Mouse (Mus musculus): ENCODE data around the gene Phc2.

Phc2 gene

DNA sequence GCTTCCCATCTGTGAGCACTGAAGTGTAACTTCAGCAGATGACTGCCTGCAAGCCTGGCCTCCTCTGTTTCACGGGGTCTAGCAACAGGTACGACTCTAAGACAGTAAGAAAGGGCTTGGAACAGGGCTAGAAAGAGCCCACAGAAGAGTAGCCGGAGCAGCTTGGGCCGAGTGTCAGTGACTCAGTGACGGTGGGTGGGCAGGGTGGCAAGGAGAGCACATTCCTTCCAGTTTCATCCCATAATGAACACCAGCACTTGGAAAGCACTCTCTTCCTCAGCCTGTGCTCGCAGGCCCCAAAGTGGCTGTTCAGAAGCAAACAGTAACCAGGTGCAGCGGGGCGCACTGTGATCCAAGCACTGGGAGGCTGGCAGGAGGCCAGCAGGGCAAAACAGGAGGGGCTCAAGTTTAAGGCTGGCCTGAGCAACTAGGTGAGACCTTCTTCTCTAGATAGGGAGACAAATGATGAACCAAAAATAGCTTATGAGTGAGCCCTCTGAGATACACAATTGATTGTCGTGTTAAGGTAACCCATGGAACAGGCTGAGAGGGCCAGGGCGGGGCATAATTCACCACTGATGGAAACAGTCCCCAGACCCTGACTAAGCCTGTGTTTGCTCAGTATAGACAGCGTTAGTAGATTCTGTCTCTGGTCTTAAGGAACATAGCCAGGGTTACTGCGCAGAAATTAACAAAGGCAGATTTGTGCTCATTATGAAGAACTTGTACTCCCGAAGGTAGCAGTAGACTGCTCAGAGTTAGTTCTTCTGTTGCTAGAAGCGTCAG is 83.5 kb downstream of the Phc2 start:
- in situ Hi-C loops (cut with MboI, MseI), result loop anchor here (10.0 kb wide), 1 partner anchor 937 kb away; the partner anchor contains the start of gene Kpna6

DNA sequence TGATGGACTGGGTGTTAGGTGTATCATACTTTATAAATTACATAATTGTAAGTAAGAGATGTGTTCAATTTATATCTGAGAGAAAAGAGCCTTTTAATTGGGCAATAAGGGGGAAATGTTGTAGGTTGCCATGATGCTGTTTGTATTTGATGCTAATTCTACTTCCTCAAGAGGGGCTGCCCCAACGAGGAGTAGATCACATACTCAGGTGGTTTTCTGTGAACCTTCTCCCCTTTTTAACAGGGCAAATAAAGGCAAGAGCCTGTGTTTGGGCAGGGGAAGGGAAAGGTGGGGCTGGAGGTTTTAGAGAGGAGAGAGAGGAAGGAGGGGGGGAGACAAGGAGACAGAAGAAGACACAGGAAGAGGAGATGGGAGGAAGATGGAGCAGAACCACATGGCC is 86.4 kb downstream of the Phc2 start:
- in situ Hi-C loops (cut with MboI, MseI), result no loop called here

DNA sequence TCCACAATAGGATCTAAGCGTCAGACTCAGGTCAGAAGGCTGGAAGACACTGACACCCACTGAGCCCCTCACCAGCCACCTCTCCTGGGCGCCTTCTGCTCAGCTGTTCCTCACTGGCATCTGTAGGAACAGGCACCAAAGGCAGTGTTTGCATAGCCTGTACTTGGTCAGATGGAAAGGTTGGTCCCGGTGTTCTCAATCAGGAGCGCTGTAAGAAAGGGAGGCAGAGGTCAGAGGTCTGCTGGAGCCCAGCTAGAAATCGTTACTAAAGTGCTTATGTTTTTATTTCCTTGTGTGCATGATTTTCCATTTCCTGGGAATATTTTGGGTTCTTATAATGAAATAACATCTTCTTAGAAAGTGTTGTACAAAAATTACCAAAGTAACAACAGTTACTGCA is 87.4 kb downstream of the Phc2 start:
- in situ Hi-C loops (cut with MboI, MseI), result no loop called here

DNA sequence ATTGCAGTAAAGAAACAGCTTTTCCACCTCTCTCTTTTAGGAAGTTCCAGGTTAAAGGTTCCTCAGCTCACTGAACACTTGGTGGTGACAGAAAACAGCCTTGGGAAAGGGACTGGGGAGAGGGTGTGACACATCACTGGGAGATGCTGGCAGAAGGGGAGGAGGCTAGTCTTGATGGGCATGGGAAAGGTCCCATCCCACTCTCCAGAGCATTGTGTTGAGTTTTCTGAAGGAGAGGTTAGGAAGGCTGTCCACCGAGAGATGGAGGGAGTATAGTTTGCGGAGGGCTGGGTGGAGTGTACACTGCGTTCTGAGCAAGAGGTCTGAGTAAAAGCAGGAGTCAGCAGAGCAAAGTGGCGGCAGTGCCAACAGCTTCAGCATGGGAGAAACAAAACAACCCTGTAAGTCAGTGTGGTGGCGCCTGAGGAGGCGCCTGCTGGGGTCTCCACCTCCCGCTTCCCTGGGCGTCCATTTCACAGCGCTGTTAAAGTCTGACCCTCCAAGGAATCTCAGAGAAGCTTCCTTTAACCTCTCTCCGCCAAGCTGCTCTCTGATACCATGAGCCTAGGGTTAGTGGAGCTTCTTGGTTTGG is 88.0 kb downstream of the Phc2 start:
- in situ Hi-C loops (cut with MboI, MseI), result no loop called here

DNA sequence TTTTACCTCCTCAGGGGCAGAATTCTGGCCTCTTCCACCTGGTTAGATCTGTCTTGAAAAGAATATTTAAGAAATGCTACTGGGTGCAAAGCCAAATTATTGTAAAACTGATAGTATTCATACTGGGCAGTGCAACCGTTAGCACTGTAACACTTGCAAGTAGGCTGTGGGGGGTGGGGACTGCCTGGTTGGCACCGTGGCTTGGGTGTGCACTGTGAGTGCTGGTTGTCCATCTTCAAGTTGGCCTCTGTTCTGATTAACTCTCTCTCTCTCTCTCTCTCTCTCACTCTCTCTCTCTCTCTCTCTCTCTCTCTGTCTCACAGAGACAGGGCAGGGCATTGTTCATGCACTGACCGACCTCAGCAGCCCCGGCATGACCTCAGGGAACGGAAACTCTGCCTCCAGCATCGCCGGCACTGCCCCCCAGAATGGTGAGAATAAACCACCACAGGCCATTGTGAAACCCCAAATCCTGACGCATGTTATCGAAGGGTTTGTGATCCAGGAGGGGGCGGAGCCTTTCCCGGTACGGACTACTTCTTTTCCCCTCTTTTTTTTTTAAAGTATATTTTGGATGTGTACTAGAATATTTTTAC is 88.6 kb downstream of the Phc2 start:
- in situ Hi-C loops (cut with MboI, MseI), result no loop called here

DNA sequence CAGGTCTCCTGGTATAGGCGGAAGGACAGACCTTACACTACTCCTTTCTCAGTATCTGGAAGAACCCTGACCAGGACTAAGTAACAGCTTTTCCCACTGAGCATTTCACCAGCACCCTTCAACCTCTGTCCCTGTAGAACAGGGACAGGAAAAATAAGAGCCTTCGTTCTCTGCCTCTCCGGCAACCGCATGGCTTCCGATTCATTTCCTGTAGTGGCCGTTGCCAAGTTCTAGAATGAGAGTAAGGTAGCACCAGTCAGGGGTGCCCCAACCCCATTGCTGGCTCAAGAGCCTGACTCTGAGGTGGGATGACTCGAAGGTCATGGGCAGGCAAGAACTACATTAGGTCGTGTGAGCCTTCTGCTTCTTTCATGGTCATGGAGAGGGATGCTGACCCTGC is 90.7 kb downstream of the Phc2 start:
- in situ Hi-C loops (cut with MboI, MseI), result no loop called here

DNA sequence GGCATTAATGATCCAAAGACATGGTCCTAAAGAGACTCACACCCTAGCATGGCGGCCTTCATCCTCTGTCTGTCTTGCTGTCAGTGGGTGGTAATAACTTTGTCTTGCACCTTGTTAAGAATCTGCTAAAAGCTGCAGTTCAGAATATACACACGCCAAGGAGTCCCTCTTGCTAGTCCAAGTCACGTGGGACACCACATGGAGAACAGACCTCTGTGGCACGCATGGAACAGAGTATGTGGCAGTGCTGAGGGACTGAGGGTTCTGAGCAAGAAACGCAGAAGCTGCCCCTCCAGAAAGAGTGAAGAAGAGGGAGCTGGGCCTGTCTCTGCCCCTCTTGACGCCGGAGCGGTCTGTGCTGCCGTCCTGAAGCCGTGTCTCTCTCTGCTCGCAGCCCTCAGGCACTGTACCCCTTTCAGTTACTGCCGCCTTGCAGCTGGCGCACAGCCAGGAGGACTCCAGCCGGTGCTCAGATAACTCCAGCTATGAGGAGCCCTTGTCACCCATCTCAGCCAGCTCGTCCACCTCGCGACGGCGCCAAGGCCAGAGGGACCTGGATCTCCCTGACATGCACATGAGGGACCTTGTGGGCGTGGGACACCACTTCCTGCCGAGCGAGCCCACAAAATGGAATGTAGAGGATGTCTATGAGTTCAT is 93.2 kb downstream of the Phc2 start:
- in situ Hi-C loops (cut with MboI, MseI), result no loop called here

DNA sequence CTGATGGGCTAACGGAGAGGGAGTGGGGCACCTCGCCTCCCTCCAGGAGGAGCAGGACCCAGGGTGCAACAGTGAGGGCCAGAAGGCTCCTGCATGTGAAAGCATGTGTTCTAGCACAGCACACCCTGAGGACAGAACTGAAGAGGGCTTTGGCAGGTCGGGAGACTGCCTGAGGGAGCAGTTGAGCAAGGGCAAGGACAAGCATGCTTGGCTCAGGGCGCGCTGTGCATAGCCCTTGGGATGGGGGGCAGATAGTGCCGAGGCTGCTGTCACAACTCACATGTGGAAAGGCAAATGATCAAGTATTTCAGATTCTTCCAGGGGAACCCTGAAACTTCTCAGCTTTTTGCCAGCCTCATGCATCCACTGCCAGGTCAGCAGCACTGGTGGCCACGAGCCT is 93.8 kb downstream of the Phc2 start:
- in situ Hi-C loops (cut with MboI, MseI), result no loop called here

DNA sequence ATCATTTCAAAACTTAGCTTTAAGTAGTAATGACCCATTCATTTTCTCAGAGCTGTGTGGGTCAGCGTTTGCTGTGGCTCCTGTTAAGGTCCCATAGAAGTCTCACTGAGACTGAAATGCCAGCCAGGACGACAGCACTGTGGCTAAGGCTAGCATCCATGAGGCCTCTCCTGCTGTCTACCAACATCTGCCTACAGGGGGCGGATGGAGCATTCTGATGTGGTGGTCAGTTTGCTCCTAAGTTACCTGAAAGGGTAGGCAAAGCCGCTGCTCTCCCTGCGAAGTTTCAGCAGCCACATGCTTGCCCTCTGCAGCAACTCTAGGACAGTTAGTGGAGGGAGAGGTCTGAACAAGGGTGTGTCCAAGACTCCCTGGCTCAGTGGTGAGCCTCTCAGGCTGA is 96.5 kb downstream of the Phc2 start:
- in situ Hi-C loops (cut with MboI, MseI), result no loop called here

DNA sequence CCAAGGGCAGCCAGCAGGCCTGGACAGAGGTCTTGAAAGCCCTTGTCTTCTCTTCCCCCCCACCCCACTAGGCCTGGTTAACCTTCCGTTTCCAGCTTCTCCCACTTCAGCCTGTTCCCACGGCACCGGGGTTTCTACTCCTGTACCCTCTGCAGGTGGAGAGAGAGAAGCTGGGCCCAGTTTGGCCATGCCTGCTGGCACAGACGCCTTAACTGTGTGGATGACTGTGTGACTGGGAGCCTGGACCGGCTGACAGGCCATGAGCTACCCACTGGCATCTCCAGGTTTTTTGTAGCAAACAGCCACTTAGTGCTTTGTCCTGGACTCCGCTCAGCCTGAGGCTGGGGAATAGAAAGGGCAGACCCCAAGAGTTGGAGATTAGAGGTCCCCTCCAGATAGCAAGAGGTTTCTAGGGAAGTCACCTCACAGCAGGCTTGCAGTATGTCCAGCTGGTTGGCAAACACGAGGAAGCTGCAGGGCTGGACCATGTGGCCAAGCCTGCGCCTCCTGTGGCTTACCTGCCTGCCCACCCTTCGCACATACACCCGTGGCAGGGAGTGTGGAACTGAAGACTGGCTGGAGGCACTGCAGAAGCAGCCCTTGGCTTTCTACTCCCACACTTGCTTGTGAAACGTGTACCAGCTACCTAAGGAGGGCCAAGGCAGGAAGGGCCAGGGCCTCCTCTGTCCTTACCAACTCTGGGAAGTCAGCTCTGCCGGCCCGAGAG is 97.7 kb downstream of the Phc2 start:
- in situ Hi-C loops (cut with MboI, MseI), result no loop called here

DNA sequence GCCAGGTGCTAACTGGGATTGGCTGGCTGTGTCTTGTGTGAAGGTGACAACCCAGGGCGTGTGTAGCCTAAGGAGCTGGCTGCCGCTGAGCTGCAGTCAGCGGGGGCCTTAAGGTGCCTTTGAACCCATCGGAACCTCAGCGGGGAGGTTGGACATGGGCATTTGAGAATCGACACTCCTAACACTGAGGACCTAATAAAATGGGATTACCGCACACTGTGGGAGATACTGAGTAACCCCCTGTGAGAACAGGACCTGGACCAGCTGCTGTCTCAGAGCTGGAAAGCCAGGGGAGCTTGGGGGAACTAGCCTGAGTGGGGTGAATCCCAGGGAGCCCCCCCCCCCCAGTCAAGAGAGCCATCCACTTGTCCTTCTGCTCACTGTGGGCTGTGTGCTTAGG is 99.1 kb downstream of the Phc2 start:
- in situ Hi-C loops (cut with MboI, MseI), result no loop called here

DNA sequence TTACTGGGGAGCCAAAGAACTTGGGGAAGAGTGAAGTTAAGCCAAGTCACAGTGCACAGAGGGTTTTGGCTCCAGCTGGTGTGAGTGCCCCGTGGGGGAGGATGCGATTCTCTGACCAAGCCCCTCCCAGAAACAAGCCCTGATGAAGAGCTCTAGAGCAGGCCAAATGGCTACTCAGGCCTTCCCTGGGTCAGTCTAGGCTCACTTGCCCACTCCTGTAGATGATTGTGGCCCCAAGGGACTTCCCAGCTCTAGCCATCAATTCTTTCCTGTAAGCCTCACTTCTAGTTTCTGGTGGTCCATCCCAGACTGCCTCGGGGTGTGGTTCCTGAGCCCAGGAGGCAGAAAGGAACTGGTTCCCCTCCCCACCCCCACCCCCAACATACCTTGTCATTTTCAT is 100.6 kb downstream of the Phc2 start, which contains the start of gene A3galt2:
Gene A3galt2 (plus strand): TSS at position 301 of the 400 bp plus-strand sequence.
- in situ Hi-C loops (cut with MboI, MseI), result no loop called here

DNA sequence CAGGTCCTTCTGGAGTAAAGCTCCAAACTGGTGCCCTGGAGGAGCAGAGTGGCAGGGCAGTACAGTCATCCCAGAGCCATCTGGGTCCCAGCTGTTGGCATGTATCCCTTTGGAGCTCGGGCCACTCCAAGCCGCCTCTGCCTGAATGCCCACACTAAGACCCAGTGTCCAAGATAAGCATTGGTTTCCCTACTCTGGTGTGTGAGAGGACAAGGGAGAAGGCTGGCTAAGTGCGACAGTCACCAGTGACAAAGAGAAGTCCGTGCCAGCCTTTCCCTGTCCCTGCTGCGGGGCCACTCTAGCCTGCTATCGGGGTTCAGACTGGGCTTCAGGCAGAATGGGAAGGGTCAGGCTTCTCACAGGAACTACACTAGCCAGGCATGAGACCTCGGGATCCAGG is 101.4 kb downstream of the Phc2 start:
- in situ Hi-C loops (cut with MboI, MseI), result no loop called here

DNA sequence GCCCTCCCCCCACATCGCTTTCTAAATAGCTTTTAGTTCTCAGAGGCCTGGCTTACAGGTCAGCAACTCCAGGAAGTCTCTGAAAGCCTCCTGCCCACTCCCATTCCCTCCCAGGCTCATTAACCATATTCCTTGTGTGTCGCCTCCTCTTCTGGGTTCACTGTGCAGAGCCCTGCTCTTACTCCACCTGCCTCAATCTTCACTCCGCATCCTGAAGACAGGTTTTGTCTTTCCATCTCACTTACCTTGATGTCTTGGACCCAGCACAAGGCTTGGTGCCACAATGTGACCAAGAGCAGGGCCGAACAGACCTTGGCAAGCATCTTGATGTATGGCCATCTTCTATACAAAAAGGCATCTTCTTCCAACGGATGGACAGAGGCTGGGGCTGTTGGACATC is 104.7 kb downstream of the Phc2 start:
- in situ Hi-C loops (cut with MboI, MseI), result no loop called here

DNA sequence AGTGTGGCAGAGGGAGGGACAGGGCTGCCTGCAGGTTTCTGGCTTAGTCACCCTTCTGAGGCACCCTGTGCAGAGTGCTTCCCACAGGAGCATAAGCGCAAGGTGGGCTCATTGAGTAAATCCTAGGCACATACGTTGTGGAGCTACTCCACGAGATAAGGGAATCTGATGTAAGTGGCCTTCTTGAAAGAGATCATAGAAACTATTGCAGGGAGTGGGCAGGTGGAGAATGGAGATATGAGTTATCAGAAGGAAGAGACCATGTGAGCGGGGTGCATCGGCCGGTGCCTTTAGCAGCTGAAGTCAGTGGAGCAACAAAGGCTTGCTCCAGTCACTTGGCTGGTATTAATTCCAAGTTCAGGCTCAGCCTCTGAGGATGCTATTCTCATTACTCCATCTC is 105.5 kb downstream of the Phc2 start:
- in situ Hi-C loops (cut with MboI, MseI), result no loop called here

DNA sequence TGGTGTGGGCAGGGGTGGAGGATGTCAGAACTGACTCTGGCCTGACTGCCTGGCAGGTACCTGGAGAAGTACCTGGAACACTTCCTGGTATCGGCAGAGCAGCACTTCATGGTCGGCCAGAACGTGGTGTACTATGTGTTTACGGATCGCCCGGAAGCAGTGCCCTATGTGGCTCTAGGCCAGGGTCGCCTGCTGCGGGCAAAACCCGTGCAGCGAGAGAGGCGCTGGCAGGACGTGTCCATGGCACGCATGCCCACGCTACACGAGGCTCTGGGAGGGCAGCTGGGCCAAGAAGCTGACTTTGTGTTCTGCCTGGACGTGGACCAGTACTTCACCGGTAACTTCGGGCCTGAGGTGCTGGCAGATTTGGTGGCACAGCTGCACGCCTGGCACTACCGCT is 112.4 kb downstream of the Phc2 start:
- in situ Hi-C loops (cut with MboI, MseI), result loop anchor here (5.0 kb wide), 1 partner anchor 90 kb away; no protein-coding TSS in a partner anchor

DNA sequence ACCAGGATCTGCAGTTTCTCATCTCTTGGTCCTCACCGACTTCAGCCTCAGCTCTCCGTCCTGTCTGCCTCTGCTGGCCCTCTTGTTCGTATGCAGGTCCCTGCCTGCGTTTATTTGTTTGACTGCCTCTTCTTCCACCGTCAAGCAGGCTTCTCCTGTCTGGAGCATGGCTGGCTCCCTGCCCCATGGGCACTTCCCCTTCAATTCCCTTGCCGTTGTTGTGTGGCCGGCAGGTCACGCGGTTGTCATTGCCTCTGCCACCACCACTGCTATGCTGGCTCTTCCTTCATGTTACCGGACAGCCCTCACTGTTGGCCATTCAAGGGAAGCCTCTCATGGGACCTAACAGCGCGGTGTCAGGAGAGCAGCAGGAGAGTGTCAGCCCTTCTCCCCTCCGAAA is 113.6 kb downstream of the Phc2 start:
- in situ Hi-C loops (cut with MboI, MseI), result loop anchor here (5.0 kb wide), 1 partner anchor 89 kb away; no protein-coding TSS in a partner anchor

DNA sequence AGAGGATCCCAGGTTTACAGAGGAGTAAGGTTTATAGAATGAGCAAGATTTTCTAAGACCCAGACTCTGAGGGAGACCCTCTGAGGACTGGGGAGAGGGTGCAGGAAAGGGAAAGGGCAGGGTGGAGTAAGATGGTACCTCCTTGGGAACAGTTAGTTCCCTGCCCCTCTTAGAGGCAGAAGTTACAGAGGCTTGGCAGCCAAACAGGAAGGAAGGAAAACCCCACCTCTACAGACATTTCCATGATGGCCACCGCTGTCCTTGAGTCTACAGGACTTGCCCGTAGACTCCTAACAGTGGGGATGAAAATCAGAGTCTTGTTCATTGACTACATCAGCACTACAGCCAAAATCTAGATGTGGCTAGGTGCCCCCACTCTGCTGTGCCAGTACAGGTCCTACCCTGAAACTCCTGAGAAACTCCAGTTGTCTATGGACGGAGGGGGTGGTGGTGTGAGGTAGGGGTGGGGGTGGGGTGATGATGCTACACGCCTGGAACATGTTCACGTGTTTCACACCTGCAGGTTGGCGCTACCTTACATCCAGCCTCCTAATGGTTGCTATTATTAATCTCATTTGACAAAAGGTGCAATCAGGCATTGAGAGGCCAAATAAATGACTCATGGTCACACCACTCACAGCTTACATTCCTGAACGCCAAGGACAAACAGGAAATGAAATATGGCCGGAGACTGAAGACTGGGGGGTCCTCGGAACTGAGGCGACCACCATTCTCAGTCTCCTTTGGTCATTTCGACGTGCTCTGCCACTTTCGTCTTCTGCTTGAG is 115.3 kb downstream of the Phc2 start:
- in situ Hi-C loops (cut with MboI, MseI), result loop anchor here (5.0 kb wide), 1 partner anchor 88 kb away; no protein-coding TSS in a partner anchor

DNA sequence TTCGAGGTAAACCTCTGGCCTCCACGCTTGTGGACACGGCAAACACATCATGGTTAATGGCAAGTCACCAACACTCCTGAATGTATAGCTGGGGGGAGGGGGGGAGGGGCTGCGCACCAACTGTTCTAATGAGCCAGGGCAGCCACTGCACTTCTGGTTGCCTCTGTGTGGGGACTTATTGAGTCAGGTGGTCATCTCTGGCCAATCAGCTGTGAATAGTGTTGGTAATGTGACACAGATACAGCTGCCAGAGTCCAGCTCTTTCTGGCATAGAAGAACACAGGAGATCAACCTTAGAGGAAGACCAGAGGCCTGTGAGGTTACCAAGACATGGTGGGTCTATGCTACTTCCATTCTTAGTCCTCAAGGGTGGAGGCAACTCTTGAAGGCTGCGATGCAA is 116.2 kb downstream of the Phc2 start:
- in situ Hi-C loops (cut with MboI, MseI), result no loop called here

DNA sequence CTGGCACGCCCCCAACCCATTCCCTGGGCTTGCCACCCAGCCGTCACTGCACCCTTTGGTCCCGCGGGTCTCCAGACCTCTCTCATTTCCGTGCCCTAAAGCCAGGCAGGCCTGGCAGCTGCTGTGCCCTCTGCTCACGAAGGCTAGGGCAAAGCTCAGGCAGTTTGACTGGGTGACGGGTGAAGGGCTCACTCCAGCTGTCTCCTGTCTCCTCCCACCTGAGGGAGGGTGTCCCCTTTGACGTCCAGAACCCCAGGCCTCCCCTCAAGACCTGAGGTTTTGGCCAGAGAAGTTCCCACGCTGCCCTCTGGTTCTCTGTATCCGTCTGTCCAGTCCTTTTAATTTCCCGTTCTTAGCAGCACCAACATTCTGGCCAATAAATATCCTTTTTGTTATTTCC is 119.3 kb downstream of the Phc2 start:
- in situ Hi-C loops (cut with MboI, MseI), result no loop called here

DNA sequence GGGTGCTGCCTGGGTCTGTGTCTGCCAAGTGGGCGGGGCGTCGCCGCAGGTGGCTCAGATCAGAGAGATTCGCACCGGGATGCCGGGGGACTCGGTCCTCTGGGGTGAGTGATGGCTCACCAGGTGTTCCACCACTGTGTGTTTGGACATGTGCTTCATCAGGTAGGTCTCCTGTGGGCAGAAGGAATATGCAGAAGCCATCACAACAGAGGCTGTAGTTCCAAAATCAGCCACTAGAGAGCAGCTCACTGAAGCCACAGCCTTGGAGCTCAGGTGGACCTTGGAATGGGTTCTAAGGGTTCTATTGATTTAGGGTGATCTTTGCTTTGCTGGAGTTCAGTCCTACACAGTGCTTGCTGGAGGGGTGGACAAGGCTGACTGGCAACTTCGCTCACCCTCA is 120.0 kb downstream of the Phc2 start:
- in situ Hi-C loops (cut with MboI, MseI), result no loop called here

Data from regulatory T cell (primary cell).